Mouse (Mus musculus) MEL (cell line): ENCODE measurements at regions not wholly inside any gene's neighbourhood (a gene's known extent, or its start where the extent isn't known, plus 50 kb on each side); places are given as distances from the start of the nearest gene placed in this dataset.

ENCODE experiments used
- CHD2 ChIP-seq: IDR thresholded peaks from 2 replicates; pipeline ENCODE4 v1.6.1; 2011; ENCODE audit warnings: low read length, improper control_type of control experiment
- CTCF ChIP-seq, 3 experiments: IDR thresholded peaks in 2 of 3; conservative IDR thresholded peaks in 1 of 3; 2 replicates each; pipeline ENCODE4 v1.5.1; 2011 to 2012; ENCODE audit warnings: low read length in 3 of 3, low read depth in 2 of 3, mild to moderate bottlenecking in 2 of 3, improper control_type of control experiment in 1 of 3, inconsistent platforms in 1 of 3, mixed read lengths in 1 of 3, moderate library complexity in 1 of 3; ENCODE audit not compliant: control insufficient read depth in 1 of 3, insufficient read depth in 1 of 3, poor library complexity in 1 of 3, severe bottlenecking in 1 of 3
- E2F4 ChIP-seq: IDR thresholded peaks from 2 replicates; pipeline ENCODE4 v1.6.1; 2011; ENCODE audit warnings: low read depth, low read length, improper control_type of control experiment, borderline replicate concordance
- EP300 ChIP-seq, 2 experiments: IDR thresholded peaks; 2 replicates each; pipeline ENCODE4 v1.6.1; 2011; ENCODE audit warnings: improper control_type of control experiment in 2 of 2, low read length in 2 of 2, low read depth in 1 of 2, mild to moderate bottlenecking in 1 of 2
- GATA1 ChIP-seq: IDR thresholded peaks from 2 replicates; pipeline ENCODE4 v1.6.1; 2011; ENCODE audit warnings: low read depth, low read length, improper control_type of control experiment
- HCFC1 ChIP-seq: IDR thresholded peaks from 2 replicates; pipeline ENCODE4 v1.6.1; 2012; ENCODE audit warnings: low read depth, mild to moderate bottlenecking, inconsistent platforms, low read length, improper control_type of control experiment, moderate library complexity
- MYC ChIP-seq: IDR thresholded peaks from 2 replicates; pipeline ENCODE4 v1.6.1; 2011; ENCODE audit warnings: low read depth, mild to moderate bottlenecking, low read length, improper control_type of control experiment, moderate library complexity
- POLR2A ChIP-seq, 2 experiments: IDR thresholded peaks; 2 replicates each; pipeline ENCODE4 v1.6.1; 2011 to 2012; ENCODE audit warnings: low read length in 2 of 2, mild to moderate bottlenecking in 2 of 2, control low read depth in 1 of 2, improper control_type of control experiment in 1 of 2, low read depth in 1 of 2, moderate library complexity in 1 of 2; ENCODE audit not compliant: control insufficient read depth in 1 of 2, insufficient read depth in 1 of 2, poor library complexity in 1 of 2
- POLR2AphosphoS2 ChIP-seq: IDR thresholded peaks from 2 replicates; pipeline ENCODE4 v1.6.1; 2011; ENCODE audit warnings: low read length, improper control_type of control experiment
- SMC3 ChIP-seq: IDR thresholded peaks from 2 replicates; pipeline ENCODE4 v1.6.1; 2011; ENCODE audit warnings: low read depth, low read length, improper control_type of control experiment
- TAL1 ChIP-seq: IDR thresholded peaks from 2 replicates; pipeline ENCODE4 v1.6.1; 2012; ENCODE audit warnings: mild to moderate bottlenecking, inconsistent platforms, low read length, moderate library complexity, mixed read lengths
- TCF12 ChIP-seq: IDR thresholded peaks from 2 replicates; pipeline ENCODE4 v1.6.1; 2014; ENCODE audit warnings: low read depth, mild to moderate bottlenecking, inconsistent platforms, low read length, improper control_type of control experiment, moderate library complexity

GRCm38 (mm10) chr6:51207587-51208361 is 224.7 kb upstream of the Nfe2l3 start:
- no peak for TF ChIP-seq POLR2A (IDR thresholded peaks at IDR 0.05; ENCODE audit: control insufficient read depth in 1 of 2, insufficient read depth in 1 of 2, low read depth in 1 of 2, low read length in 2 of 2, poor library complexity in 1 of 2)
- no peak for TF ChIP-seq CTCF (IDR thresholded peaks at IDR 0.05 in 2 of 3, conservative IDR thresholded peaks at IDR 0.05 in 1 of 3; ENCODE audit: control insufficient read depth in 1 of 3, insufficient read depth in 1 of 3, low read depth in 2 of 3, low read length in 3 of 3, poor library complexity in 1 of 3, severe bottlenecking in 1 of 3)
- TF ChIP-seq EP300 (IDR thresholded peaks at IDR 0.05; ENCODE audit: low read depth in 1 of 2, low read length in 2 of 2), result peak in 1 of 2 experiments; percentile 45; a peak in 1 of 4 replicates
- TF ChIP-seq E2F4, result no peak
- no peak for TF ChIP-seq MYC
- TF ChIP-seq TAL1, result no peak
- no peak for TF ChIP-seq CHD2
- no peak for TF ChIP-seq POLR2AphosphoS2
- no peak for TF ChIP-seq GATA1
- TF ChIP-seq HCFC1, result no peak
- TF ChIP-seq TCF12, result peak; percentile 29; the same call in 1 of the 2 replicates
- TF ChIP-seq SMC3, result no peak
